ENCODE assay signal across 19 mouse cellular contexts in genomic region chr14:9105708-9106107, GRCm38 (mm10).
DNase-seq lines count a peak whose midpoint lies in the region; ATAC-seq lines count a peak whose summit lies in the region.
"Had no signal": no experiment of that assay in that cellular context is flagged by ENCODE, and none has a peak within 500 bp of the region (broad histone marks: within the 10 kb centered on the region; RNA-seq: fewer than 3 reads in every experiment).

No protein-coding gene starts in this region.

- no peaks in the 10 kb centered on the region for H3K9me3 ChIP-seq in heart, embryonic 11.5 days (replicated peaks; ENCODE audit: control insufficient read depth, low read length)
- H3K9me3 ChIP-seq: embryonic facial prominence, embryonic 10.5 days; embryonic facial prominence, embryonic 12.5 days; forebrain, embryonic 13.5 days; forebrain, embryonic 15.5 days had no signal

- no peak overlapping the region for H3K4me2 ChIP-seq in heart, embryonic 11.5 days
- H3K4me2 ChIP-seq: embryonic facial prominence, embryonic 12.5 days; forebrain, embryonic 13.5 days; forebrain, embryonic 15.5 days had no signal

- no peaks in the 10 kb centered on the region for H3K36me3 ChIP-seq in heart, embryonic 11.5 days (ENCODE audit: control insufficient read depth, insufficient read depth, low read length)
- H3K36me3 ChIP-seq: embryonic facial prominence, embryonic 10.5 days; embryonic facial prominence, embryonic 12.5 days; forebrain, embryonic 15.5 days had no signal

- no peak overlapping the region for H3K27ac ChIP-seq in heart, embryonic 11.5 days (ENCODE audit: low read depth, low read length)
- H3K27ac ChIP-seq: embryonic facial prominence, embryonic 10.5 days; embryonic facial prominence, embryonic 12.5 days; forebrain, embryonic 13.5 days; forebrain, embryonic 15.5 days had no signal

- H3K4me1 ChIP-seq in heart, embryonic 11.5 days (ENCODE audit: control insufficient read depth, insufficient read depth, low read length), result no peaks in the 10 kb centered on the region
- H3K4me1 ChIP-seq: embryonic facial prominence, embryonic 10.5 days; embryonic facial prominence, embryonic 12.5 days; forebrain, embryonic 13.5 days; forebrain, embryonic 15.5 days had no signal

- WGBS in heart, embryonic 11.5 days (ENCODE audit: insufficient replicate concordance), result 73% methylated on average over 1 of the region's 1 CpGs

- no peaks in the 10 kb centered on the region for H3K27me3 ChIP-seq in heart, embryonic 11.5 days (ENCODE audit: control insufficient read depth, insufficient read depth, low read length)
- H3K27me3 ChIP-seq: embryonic facial prominence, embryonic 12.5 days; forebrain, embryonic 13.5 days; forebrain, embryonic 15.5 days had no signal

- peak; percentile 27 for DNase-seq in CD4-positive helper T cell, adult 2 months (ENCODE audit: low read depth, low spot score)
- DNase-seq in gastrocnemius, adult 8-10 months (ENCODE audit: low spot score in 2 of 2), result no peak
- DNase-seq: adrenal gland, adult 8-10 months; adrenal gland, postnatal 14 days; adrenal gland, postnatal 36 days; B cell, adult 2 months; cerebellum, adult 11-12 months; cerebellum, adult 2 months; cerebellum, adult 9-10 months; cerebellum, postnatal 10 days; cerebellum, postnatal 25 days; forebrain, postnatal 0 days had no signal

- no peak overlapping the region for H3K4me3 ChIP-seq in heart, embryonic 11.5 days (ENCODE audit: low read depth, low read length)
- H3K4me3 ChIP-seq: embryonic facial prominence, embryonic 10.5 days; embryonic facial prominence, embryonic 12.5 days; forebrain, embryonic 13.5 days; forebrain, embryonic 15.5 days had no signal

- H3K9ac ChIP-seq in heart, embryonic 11.5 days (ENCODE audit: low read depth, low read length), result no peak overlapping the region
- H3K9ac ChIP-seq: embryonic facial prominence, embryonic 12.5 days; forebrain, embryonic 13.5 days; forebrain, embryonic 15.5 days; forebrain, postnatal 0 days had no signal

- ATAC-seq in CD4-positive, CD25-positive, alpha-beta regulatory T cell, adult 4 months, result peak; percentile 76
- peak; percentile 82 for ATAC-seq in inflammation-experienced regulatory T-cells, adult 6 months
- ATAC-seq in heart, embryonic 11.5 days (replicated peaks; ENCODE audit: insufficient number of reproducible peaks, low FRiP score, low TSS enrichment), result no peak
- ATAC-seq: forebrain, embryonic 13.5 days; forebrain, embryonic 15.5 days; forebrain, postnatal 0 days had no signal
